Mouse (Mus musculus): ENCODE measurements around the gene Katnbl1.
A peak's percentile ranks its signal among the peaks of the same experiment; 100 is the strongest.

Gene Katnbl1

GRCm38 (mm10) chr2:112378973-112379898, at the start of gene Katnbl1:
TSS of gene Katnbl1 (plus strand) at chr2:112379211.
- TF ChIP-seq GATA4 (IDR thresholded peaks at IDR 0.05; ENCODE audit: insufficient replicate concordance, low read length) = no peak; the same call in 1 of the 2 replicates

- peak; percentile 47; the same call in 1 of the 2 replicates for TF ChIP-seq GATA4 (IDR thresholded peaks at IDR 0.05; ENCODE audit: insufficient replicate concordance, low read length)
Measured at GRCm38 (mm10) chr2:112332051-112332898, 46.7 kb upstream of the Katnbl1 start.

GRCm38 (mm10) chr2:112337211-112337610, 41.8 kb upstream of the Katnbl1 start:
- TF ChIP-seq GATA4 (IDR thresholded peaks at IDR 0.05; ENCODE audit: insufficient replicate concordance, low read length) = no peak

- TF ChIP-seq GATA4 (IDR thresholded peaks at IDR 0.05; ENCODE audit: insufficient replicate concordance, low read length) = no peak
Measured at GRCm38 (mm10) chr2:112339736-112340135, 39.3 kb upstream of the Katnbl1 start.

GRCm38 (mm10) chr2:112341117-112341516, 37.9 kb upstream of the Katnbl1 start:
- no peak for TF ChIP-seq GATA4 (IDR thresholded peaks at IDR 0.05; ENCODE audit: insufficient replicate concordance, low read length)

- TF ChIP-seq GATA4 (IDR thresholded peaks at IDR 0.05; ENCODE audit: insufficient replicate concordance, low read length) = no peak
Measured at GRCm38 (mm10) chr2:112348246-112348645, 30.8 kb upstream of the Katnbl1 start.

- TF ChIP-seq GATA4 (IDR thresholded peaks at IDR 0.05; ENCODE audit: insufficient replicate concordance, low read length) = no peak
Measured at GRCm38 (mm10) chr2:112353685-112354455, 25.1 kb upstream of the Katnbl1 start.

GRCm38 (mm10) chr2:112359611-112360010, 19.4 kb upstream of the Katnbl1 start:
- TF ChIP-seq GATA4 (IDR thresholded peaks at IDR 0.05; ENCODE audit: insufficient replicate concordance, low read length) = no peak

- TF ChIP-seq GATA4 (IDR thresholded peaks at IDR 0.05; ENCODE audit: insufficient replicate concordance, low read length) = no peak
Measured at GRCm38 (mm10) chr2:112360012-112360780, 18.8 kb upstream of the Katnbl1 start.

- TF ChIP-seq GATA4 (IDR thresholded peaks at IDR 0.05; ENCODE audit: insufficient replicate concordance, low read length) = no peak
Measured at GRCm38 (mm10) chr2:112360781-112361169, 18.2 kb upstream of the Katnbl1 start.

GRCm38 (mm10) chr2:112367222-112367621, 11.8 kb upstream of the Katnbl1 start:
- no peak for TF ChIP-seq GATA4 (IDR thresholded peaks at IDR 0.05; ENCODE audit: insufficient replicate concordance, low read length)

- TF ChIP-seq GATA4 (IDR thresholded peaks at IDR 0.05; ENCODE audit: insufficient replicate concordance, low read length) = no peak
Measured at GRCm38 (mm10) chr2:112367726-112368673, 11.0 kb upstream of the Katnbl1 start, which contains the start of gene Emc4. TSS of gene Emc4 (minus strand) at chr2:112368027.

- TF ChIP-seq GATA4 (IDR thresholded peaks at IDR 0.05; ENCODE audit: insufficient replicate concordance, low read length) = no peak
Measured at GRCm38 (mm10) chr2:112369941-112370340, 9.1 kb upstream of the Katnbl1 start.
